Mouse (Mus musculus) stomach, embryonic 16.5 days (tissue): ENCODE data around the gene S100z. TPM values are rescaled to one million over a fixed set of nuclear protein-coding genes. Genes with fewer than 3 reads are reported as not detected.

Experiments
- ATAC-seq: fragments of 200-750 bp; cut with Nextera tagmentation; 2 replicates; pipeline ENCODE4 v1.8.0; 2017; ENCODE audit warnings: moderate number of reproducible peaks, moderate TSS enrichment; ENCODE audit not compliant: insufficient read depth, low FRiP score
- H3K27ac ChIP-seq: fragments of 300-500 bp; sonication (generic); 2 replicates; pipeline ENCODE4 v1.5.1; 2014; ENCODE audit warnings: low read length
- H3K27me3 ChIP-seq: fragments of 300-500 bp; sonication (generic); 2 replicates; pipeline ENCODE4 v1.6.1; 2014; ENCODE audit warnings: low read length, control low read depth, mixed read lengths; ENCODE audit not compliant: control insufficient read depth, insufficient read depth
- H3K36me3 ChIP-seq: fragments of 300-500 bp; sonication (generic); 2 replicates; pipeline ENCODE4 v1.6.1; 2014; ENCODE audit warnings: low read length; ENCODE audit not compliant: control insufficient read depth, insufficient read depth
- H3K4me1 ChIP-seq: fragments of 300-500 bp; sonication (generic); 2 replicates; pipeline ENCODE4 v1.6.1; 2014; ENCODE audit warnings: low read length, control low read depth, mixed read lengths; ENCODE audit not compliant: control insufficient read depth, insufficient read depth
- H3K4me2 ChIP-seq: fragments of 300-500 bp; sonication (generic); 2 replicates; pipeline ENCODE4 v1.6.1; 2014; ENCODE audit warnings: low read depth, low read length, mixed read lengths
- H3K4me3 ChIP-seq: fragments of 300-500 bp; sonication (generic); replicated peaks from 2 replicates; pipeline ENCODE4 v1.5.1; 2014; ENCODE audit warnings: mild to moderate bottlenecking, low read length
- H3K9ac ChIP-seq: fragments of 300-500 bp; sonication (generic); 2 replicates; pipeline ENCODE4 v1.6.1; 2014; ENCODE audit warnings: low read length
- H3K9me3 ChIP-seq: fragments of 300-500 bp; sonication (generic); replicated peaks from 2 replicates; pipeline ENCODE4 v1.6.1; 2016; ENCODE audit warnings: low read length, control low read depth; ENCODE audit not compliant: control insufficient read depth
- WGBS: fragments of 180-500 bp; shearing (Covaris S2); extraction: QIAGEN DNeasy Blood & Tissue Kit; methylation state at CpG from one replicate; pipeline ENCODE4 v1.1.7; 2014; 5-methylcytosine and 5-hydroxymethylcytosine counted together
- polyA plus RNA-seq: library from polyadenylated mRNA; unstranded; fragments of >200 nt; fragmentation: Nextera tagmentation; extraction: Ambion mirVana; gene quantifications from 2 replicates; pipeline ENCODE4 v1.2.1, GENCODE M21; 2015

S100z gene
- polyA plus RNA-seq, 1 experiment from 2014 or later, result 0.40 TPM

DNA sequence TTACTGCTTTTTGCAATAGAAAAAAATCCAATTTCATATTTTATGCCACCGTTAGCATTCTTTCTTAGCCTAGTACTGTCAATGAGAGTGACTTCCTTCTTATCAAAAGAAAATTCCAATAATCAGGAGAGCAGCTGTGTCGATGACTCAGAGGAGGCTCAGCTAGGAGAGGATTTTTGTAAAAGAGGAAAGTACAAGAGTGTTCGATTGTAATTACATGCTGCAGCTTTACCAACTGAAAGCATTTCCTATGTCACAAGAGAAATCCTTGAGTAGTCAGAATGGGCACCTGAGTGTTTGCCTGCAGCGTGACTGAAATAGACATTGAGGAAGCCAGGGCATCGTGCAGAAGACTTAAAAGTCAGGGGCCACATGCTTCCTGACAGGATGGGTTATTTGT is 39.0 kb downstream of the S100z start:
- Histone ChIP-seq H3K4me3 (no peak overlapping the region), H3K4me1 (peaks cover 9% of the 10 kb centered on the region)
- WGBS, result 76% methylated on average over 5 of the region's 5 CpGs

GRCm38 (mm10) chr13:95431760-95432159 is 46.8 kb downstream of the S100z start:
- 56% methylated on average over 10 of the region's 10 CpGs for WGBS
- H3K9me3 ChIP-seq, result no peaks in the 10 kb centered on the region

More for the DNA sequence above, 39.0 kb downstream of the S100z start:
- Histone ChIP-seq H3K4me2 (no peak overlapping the region), H3K9me3 (no peaks in the 10 kb centered on the region), H3K27me3 (peaks cover 16% of the 10 kb centered on the region), H3K9ac (no peak overlapping the region), H3K27ac (no peak overlapping the region), H3K36me3 (no peaks in the 10 kb centered on the region)
- ATAC-seq, result no peak

DNA sequence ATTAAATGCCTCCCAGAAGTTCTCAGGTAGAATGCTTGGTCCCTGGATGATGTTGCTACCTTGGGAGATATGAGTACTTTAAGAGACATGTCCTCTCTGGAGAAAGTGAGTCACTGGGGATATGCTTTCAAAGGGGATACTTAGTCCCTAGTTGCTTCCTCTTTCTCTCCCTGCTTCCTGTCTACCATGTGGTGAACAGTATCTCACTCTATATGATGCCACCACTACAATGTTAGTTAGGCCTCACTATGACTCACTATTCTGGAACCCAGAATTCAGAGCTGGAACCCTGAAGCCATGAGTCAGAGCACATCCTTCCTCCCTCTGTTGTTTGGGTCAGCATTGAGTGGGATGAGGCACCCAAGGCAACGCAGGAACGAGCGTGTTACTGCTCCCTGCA is 51.0 kb downstream of the S100z start:
- WGBS, result 87% methylated on average over 3 of the region's 3 CpGs
- Histone ChIP-seq H3K9ac (no peak overlapping the region), H3K27ac (no peak overlapping the region), H3K36me3 (no peaks in the 10 kb centered on the region), H3K4me1 (no peaks in the 10 kb centered on the region), H3K9me3 (no peaks in the 10 kb centered on the region), H3K4me3 (no peak overlapping the region), H3K4me2 (no peak overlapping the region), H3K27me3 (no peaks in the 10 kb centered on the region)
- ATAC-seq, result no peak

More at GRCm38 (mm10) chr13:95431760-95432159, 46.8 kb downstream of the S100z start:
- no peak overlapping the region for H3K27ac ChIP-seq
- ATAC-seq, result no peak
- H3K27me3 ChIP-seq, result no peaks in the 10 kb centered on the region
- H3K9ac ChIP-seq, result no peak overlapping the region
- H3K4me3 ChIP-seq, result no peak overlapping the region
- no peak overlapping the region for H3K4me2 ChIP-seq
- no peaks in the 10 kb centered on the region for H3K4me1 ChIP-seq
- H3K36me3 ChIP-seq, result no peaks in the 10 kb centered on the region

Other genes starting within 250 kb of the S100z start
- 4.7 and 5.8 TPM in 2 replicates for gene Pde8b, start 228.4 kb downstream of the S100z start, polyA plus RNA-seq
- gene Zbed3, start 155.1 kb downstream of the S100z start, polyA plus RNA-seq, result 40.2 and 46.5 TPM in 2 replicates
- 21.6 and 23.5 TPM in 2 replicates for gene Aggf1, start 103.4 kb downstream of the S100z start, polyA plus RNA-seq
- 0.22 and 0.35 TPM in 2 replicates for gene Crhbp, start 33.8 kb downstream of the S100z start, polyA plus RNA-seq
- gene F2rl1, start 46.5 kb upstream of the S100z start, polyA plus RNA-seq, result 14.9 and 17.7 TPM in 2 replicates
- 62.5 and 65.0 TPM in 2 replicates for gene F2r, start 139.8 kb upstream of the S100z start, polyA plus RNA-seq
- 0.28 and 0.31 TPM in 2 replicates for gene F2rl2, start 218.1 kb upstream of the S100z start, polyA plus RNA-seq